Mouse (Mus musculus) kidney, embryonic 16.5 days (tissue): Measurements from ENCODE around the gene Tctex1d4. TPM values are rescaled to one million over a fixed set of nuclear protein-coding genes. Genes with fewer than 3 reads are reported as not detected.
A peak's percentile ranks its signal among the peaks of the same experiment; 100 is the strongest.

Experiments used
- ATAC-seq: fragments of 200-750 bp; cut with Nextera tagmentation; 2 replicates; pipeline ENCODE4 v1.8.0; 2017; ENCODE audit warnings: moderate TSS enrichment; ENCODE audit not compliant: low FRiP score, low TSS enrichment
- H3K27ac ChIP-seq: fragments of 300-500 bp; sonication (generic); 2 replicates; pipeline ENCODE4 v1.5.1; 2014; ENCODE audit warnings: low read length
- H3K27me3 ChIP-seq: fragments of 300-500 bp; sonication (generic); 2 replicates; pipeline ENCODE4 v1.6.1; 2014; ENCODE audit warnings: low read length, control low read depth, mixed read lengths; ENCODE audit not compliant: insufficient read depth
- H3K36me3 ChIP-seq: fragments of 300-500 bp; sonication (generic); 2 replicates; pipeline ENCODE4 v1.6.1; 2014; ENCODE audit warnings: low read length, control low read depth, mixed read lengths; ENCODE audit not compliant: insufficient read depth
- H3K4me1 ChIP-seq: fragments of 300-500 bp; sonication (generic); 2 replicates; pipeline ENCODE4 v1.6.1; 2014; ENCODE audit warnings: low read length, control low read depth, mixed read lengths; ENCODE audit not compliant: insufficient read depth
- H3K4me2 ChIP-seq: fragments of 300-500 bp; sonication (generic); replicated peaks from 2 replicates; pipeline ENCODE4 v1.6.1; 2014; ENCODE audit warnings: low read depth, low read length
- H3K4me3 ChIP-seq: fragments of 300-500 bp; sonication (generic); 2 replicates; pipeline ENCODE4 v1.5.1; 2014; ENCODE audit warnings: mild to moderate bottlenecking, low read length
- H3K9ac ChIP-seq: fragments of 300-500 bp; sonication (generic); replicated peaks from 2 replicates; pipeline ENCODE4 v1.6.1; 2014; ENCODE audit warnings: low read length
- H3K9me3 ChIP-seq: fragments of 300-500 bp; sonication (generic); 2 replicates; pipeline ENCODE4 v1.6.1; 2016; ENCODE audit warnings: low read length, control low read depth
- WGBS: fragments of 180-500 bp; shearing (Covaris S2); extraction: QIAGEN DNeasy Blood & Tissue Kit; methylation state at CpG from one replicate; pipeline ENCODE4 v1.1.7; 2014; 5-methylcytosine and 5-hydroxymethylcytosine counted together
- polyA plus RNA-seq: library from polyadenylated mRNA; unstranded; fragments of >200 nt; fragmentation: Nextera tagmentation; extraction: Ambion mirVana; gene quantifications from 2 replicates; pipeline ENCODE4 v1.2.1, GENCODE M21; 2015

Tctex1d4 gene
- not detected in 2 replicates for polyA plus RNA-seq

DNA sequence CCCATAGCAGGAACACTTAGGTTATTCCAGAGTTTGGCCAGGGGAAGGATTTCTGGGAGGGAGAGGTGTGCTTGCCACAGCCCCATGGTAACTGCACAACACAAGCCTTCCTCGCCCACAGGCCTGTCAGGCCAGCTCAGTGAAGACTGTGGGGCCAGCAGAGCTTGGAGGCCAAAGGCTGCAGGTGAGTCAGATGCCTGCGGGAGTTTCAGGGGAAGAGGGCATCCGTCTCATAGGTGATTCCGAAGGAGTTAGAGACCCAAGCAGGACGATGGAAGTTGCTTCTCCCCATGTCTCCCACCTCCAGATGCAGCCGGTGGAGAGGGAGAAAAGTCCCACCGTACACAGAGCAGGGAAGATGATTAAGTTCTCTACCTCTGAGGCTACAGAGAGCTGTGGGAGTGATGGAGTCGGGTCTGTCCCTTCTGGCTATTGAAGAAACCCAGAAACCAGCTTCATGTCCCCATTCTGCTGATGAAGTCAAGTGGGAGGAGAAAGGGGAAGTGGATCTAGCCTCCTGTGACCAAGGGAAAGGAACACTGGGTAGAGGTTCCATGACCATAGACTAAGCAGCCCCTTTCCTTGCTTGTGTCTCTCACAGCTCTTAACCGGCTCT lies at the start of gene Tctex1d4:
Tctex1d4 (plus strand) TSS at position 120 of the 616 bp plus-strand sequence.
- H3K4me2 ChIP-seq: peak within 1 kb of the TSS; percentile 8
- H3K9ac ChIP-seq: peak within 1 kb of the TSS; percentile 23
- peaks cover 25% of the 10 kb centered on the region for H3K4me1 ChIP-seq

DNA sequence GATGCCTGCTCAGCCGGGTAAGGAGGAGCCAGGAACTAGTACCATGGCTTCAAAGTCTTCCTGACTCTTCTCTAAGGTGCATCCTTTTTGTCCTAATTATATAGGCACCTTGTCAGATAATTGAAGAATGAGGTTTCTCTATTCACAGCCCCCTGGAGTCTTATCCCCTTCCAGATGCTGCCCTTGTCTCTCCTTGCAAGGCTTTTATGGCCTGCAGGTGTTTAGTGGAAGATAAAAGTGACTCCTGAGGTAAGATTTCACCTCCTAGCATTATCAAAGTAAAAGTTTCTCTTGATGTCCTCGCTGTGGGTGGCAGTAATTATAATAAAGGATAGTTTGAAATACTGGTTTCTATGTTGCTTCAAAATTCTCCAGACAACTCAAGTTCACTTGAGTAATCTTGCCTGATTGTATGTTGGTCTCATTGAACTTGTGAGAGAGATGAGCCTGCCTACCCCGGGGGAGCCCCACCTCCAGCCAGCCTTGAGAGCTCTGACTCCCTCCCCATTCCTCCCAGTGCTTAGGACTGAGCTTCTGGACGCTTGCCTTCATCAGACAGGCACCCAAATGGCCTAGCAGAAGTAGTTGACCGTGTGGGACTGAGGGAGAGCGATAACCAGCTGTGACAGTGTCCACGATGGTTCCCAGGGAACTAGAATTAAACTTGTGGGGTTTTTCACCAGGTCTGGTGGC lies 38.5 kb upstream of the Tctex1d4 start:
- ATAC-seq: no peak
- Histone ChIP-seq H3K9me3 (no peaks in the 10 kb centered on the region), H3K9ac (no peak overlapping the region), H3K4me1 (peaks cover 7% of the 10 kb centered on the region; the same call in 1 of the 2 replicates), H3K36me3 (peaks cover 5% of the 10 kb centered on the region; the same call in 1 of the 2 replicates), H3K27ac (no peak overlapping the region), H3K4me3 (no peak overlapping the region), H3K4me2 (no peak overlapping the region), H3K27me3 (no peaks in the 10 kb centered on the region)
- WGBS: 61% methylated on average over 7 of the region's 7 CpGs

More for the DNA sequence above, at the start of gene Tctex1d4:
- no peak within 1 kb of the TSS for H3K4me3 ChIP-seq
- H3K36me3 ChIP-seq: peaks cover 9% of the 10 kb centered on the region; the same call in 1 of the 2 replicates
- H3K27ac ChIP-seq: peak within 1 kb of the TSS; percentile 93
- H3K9me3 ChIP-seq: no peaks in the 10 kb centered on the region
- WGBS: 75% methylated on average over 9 of the region's 9 CpGs
- ATAC-seq: no peak
- H3K27me3 ChIP-seq: 0 out of 2 replicates have a peak, but pooled peaks cover under 1% of the 10 kb centered on the region

DNA sequence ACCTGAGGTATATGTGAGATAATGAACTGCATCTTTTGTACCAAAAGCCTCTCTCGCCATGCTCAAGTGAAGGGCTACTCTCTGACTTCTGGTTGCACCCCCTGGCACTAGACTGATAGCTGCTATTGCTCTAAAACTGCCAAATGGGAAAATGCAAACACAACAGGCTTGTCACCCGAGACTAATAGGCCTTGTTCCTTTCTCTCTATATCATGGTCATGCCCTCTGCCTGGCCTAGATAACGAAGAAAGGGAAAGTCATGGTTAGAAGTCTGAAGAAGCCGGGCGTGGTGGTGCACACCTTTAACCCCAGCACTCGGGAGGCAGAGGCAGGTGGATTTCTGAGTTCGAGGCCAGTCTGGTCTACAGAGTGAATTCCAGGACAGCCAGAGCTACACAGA lies 36.0 kb upstream of the Tctex1d4 start:
- 70% methylated on average over 7 of the region's 7 CpGs for WGBS
- no peaks in the 10 kb centered on the region for H3K27me3 ChIP-seq
- H3K4me3 ChIP-seq: no peak overlapping the region
- peaks cover 10% of the 10 kb centered on the region for H3K4me1 ChIP-seq
- no peak for ATAC-seq
- H3K9ac ChIP-seq: no peak overlapping the region
- no peaks in the 10 kb centered on the region for H3K9me3 ChIP-seq
- no peak overlapping the region for H3K4me2 ChIP-seq
- peaks cover 5% of the 10 kb centered on the region; the same call in 1 of the 2 replicates for H3K36me3 ChIP-seq
- no peak overlapping the region for H3K27ac ChIP-seq

DNA sequence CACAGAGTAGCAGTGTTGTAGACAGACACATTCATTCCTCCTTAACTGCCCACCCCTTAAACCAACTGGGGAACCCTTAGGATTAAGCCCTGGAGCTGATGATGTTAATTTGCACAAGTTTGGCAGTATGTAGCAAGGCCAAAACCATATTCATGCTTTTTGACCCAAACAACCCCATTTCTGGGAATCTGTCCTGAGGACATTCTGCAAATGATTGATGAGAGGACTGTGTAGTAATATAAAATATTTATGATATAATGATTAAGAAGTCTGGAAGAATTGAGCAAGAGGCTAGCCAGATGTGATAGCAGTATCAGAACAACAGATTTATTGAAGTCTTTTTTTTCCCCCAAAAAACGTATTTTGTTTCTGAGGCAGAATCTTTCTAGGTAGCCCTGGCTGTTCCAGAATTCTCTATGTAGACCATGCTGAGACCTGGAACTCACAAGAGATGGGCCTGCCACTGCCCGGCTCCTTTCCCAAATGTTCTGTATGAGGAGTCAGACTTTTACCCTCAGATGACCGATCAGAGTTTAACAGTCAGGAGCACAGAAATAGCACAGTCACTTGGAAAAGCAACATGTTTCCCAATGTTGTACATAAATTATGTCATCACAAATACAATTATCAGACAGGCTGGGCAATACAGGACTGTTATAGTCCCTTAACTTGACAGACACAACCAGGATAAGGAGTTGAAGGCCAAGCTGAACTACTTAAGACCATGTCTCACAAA lies 31.8 kb upstream of the Tctex1d4 start:
- H3K4me2 ChIP-seq: no peak overlapping the region
- H3K36me3 ChIP-seq: no peaks in the 10 kb centered on the region
- WGBS: 57% methylated on average over 3 of the region's 3 CpGs
- H3K9me3 ChIP-seq: no peaks in the 10 kb centered on the region
- H3K9ac ChIP-seq: no peak overlapping the region
- ATAC-seq: no peak
- H3K27me3 ChIP-seq: no peaks in the 10 kb centered on the region
- peak overlapping the region; percentile 35; the same call in 1 of the 2 replicates for H3K27ac ChIP-seq
- no peak overlapping the region for H3K4me3 ChIP-seq
- peaks cover 39% of the 10 kb centered on the region for H3K4me1 ChIP-seq

DNA sequence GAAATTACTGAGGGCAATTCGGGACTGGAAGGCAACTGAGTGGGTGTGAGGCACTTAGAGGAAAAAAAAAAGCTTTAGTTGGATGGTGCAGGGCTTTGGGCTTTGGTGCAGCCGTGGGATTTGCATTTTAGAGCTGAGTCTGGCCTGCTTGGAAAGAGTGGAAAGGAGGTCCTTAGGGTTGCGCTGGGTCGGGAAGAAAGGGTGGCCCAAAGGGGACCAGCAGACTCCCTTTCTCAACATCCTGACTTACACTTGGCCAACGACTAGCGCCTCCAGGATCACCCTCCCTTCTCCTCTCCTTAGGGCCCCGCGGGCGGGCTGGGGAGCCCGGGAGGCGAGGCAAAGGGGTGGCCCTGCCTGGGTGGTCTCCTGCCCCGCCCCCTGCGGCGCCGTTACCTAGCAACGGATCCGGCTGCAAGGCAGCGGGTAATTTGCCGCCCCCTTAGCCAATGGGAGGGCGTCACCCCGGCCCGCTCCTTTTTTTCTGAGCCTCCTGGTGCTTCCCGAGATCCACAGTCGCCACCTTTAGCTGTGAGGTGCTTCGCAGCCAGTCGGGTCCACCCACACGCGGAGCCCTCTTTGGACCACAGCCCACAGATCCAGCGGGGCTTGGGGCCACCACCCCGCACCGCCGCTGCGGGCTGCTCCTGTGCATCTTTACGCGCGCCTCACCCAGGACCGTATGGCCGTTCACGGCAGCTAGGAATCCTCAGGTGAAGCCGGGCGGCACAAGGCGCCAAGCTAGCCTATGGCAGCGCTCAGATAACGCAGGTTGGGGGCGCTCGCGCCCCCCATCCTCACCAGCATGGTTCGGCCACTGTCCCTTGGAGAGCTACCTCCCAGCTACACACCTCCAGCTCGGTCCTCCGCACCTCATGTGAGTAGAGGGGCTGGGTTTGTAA lies 30.8 kb upstream of the Tctex1d4 start, which contains the start of gene Ptch2:
Ptch2 (plus strand) TSS at position 525 of the 902 bp plus-strand sequence.
- no peaks in the 10 kb centered on the region for H3K27me3 ChIP-seq
- H3K4me3 ChIP-seq: peak within 1 kb of the TSS; percentile 64
- peaks cover 32% of the 10 kb centered on the region for H3K4me1 ChIP-seq
- no peaks in the 10 kb centered on the region for H3K36me3 ChIP-seq
- peak within 1 kb of the TSS; percentile 67 for H3K9ac ChIP-seq
- H3K4me2 ChIP-seq: peak within 1 kb of the TSS; percentile 88
- 1% methylated on average over 45 of the region's 50 CpGs for WGBS
- no peaks in the 10 kb centered on the region for H3K9me3 ChIP-seq
- peak; percentile 90 for ATAC-seq
- H3K27ac ChIP-seq: peak within 1 kb of the TSS; percentile 72

DNA sequence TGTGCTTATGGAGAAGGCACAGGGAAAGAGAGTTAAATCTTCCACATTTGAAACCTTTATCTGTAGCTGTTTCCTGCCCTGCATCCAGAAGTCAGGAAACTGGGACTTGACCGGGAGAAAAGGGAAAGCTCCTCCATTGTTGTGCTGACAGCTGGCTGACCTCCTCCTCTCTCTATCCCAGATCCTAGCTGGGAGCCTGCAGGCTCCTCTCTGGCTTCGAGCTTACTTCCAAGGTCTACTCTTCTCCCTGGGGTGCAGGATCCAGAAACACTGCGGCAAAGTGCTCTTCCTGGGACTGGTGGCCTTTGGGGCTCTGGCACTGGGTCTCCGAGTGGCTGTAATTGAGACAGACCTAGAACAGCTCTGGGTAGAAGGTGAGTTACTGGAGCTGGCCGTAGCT lies 29.9 kb upstream of the Tctex1d4 start:
- no peaks in the 10 kb centered on the region for H3K9me3 ChIP-seq
- 4% methylated on average over 5 of the region's 5 CpGs for WGBS
- peaks cover 32% of the 10 kb centered on the region for H3K4me1 ChIP-seq
- no peaks in the 10 kb centered on the region for H3K36me3 ChIP-seq
- peak overlapping the region; percentile 67 for H3K9ac ChIP-seq
- ATAC-seq: no peak
- no peaks in the 10 kb centered on the region for H3K27me3 ChIP-seq
- H3K4me2 ChIP-seq: peak overlapping the region; percentile 88
- peak overlapping the region; percentile 64 for H3K4me3 ChIP-seq
- H3K27ac ChIP-seq: peak overlapping the region; percentile 68

DNA sequence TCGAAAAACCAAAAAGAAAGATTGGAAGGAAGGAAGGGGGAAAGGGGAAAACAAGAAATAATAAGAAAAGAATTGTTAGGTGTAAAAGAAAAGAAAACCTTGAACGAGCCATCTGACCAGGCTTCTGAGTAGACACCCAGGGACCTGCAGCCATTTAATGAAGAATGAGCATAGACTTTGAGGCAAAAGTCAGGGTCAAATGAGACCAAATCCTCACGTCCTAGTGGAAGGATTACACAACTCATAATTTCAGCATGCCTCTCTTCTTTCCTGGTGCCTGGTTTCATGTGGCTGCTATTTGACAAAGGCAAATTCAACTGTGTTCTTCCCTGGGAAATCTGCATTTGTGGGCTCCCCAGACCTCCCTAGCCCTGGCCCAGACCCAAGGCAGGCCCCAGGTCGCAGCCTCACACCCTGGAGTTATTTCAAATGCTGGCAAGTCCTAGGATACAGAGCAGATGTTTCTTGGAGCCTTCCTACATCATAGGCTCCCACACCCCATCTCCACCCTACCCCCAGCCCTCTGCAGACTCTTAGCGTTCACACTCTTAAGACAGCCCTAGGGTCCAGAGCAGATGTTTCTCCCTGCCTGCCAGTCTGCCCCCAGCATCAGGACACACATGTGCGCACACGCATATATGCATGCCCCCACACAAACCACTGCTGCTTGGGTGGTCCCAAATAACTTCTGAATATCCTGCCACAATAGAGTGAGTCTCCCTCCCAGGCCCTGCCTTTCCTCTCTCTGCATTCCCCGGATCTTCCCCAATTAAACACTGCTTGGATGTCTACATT lies 28.4 kb upstream of the Tctex1d4 start:
- Histone ChIP-seq H3K9ac (0 out of 2 replicates have a peak overlapping the region, but pooled peaks have one; percentile 2), H3K4me1 (peaks cover 32% of the 10 kb centered on the region), H3K36me3 (no peaks in the 10 kb centered on the region), H3K27ac (peak overlapping the region; percentile 57), H3K27me3 (no peaks in the 10 kb centered on the region), H3K4me3 (peak overlapping the region; percentile 9; the same call in 1 of the 2 replicates), H3K4me2 (peak overlapping the region; percentile 88), H3K9me3 (no peaks in the 10 kb centered on the region)
- WGBS: 48% methylated on average over 8 of the region's 8 CpGs
- peak; percentile 24; the same call in 1 of the 2 replicates for ATAC-seq

DNA sequence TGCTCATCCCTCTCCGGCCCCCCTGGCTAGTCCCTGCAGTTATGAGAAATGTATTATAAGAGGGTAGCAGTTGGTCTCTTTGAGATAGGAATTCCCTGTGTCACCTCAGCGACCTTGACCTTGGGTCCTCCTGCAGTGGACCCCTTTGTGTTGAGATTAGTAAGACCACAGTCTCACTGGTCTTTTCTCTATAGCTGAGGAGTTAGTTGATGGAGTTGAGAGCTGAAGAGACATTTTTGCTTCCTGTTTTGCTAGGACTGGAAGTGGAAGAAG lies 27.9 kb upstream of the Tctex1d4 start:
- Histone ChIP-seq H3K9me3 (no peaks in the 10 kb centered on the region), H3K4me3 (no peak overlapping the region), H3K9ac (no peak overlapping the region), H3K27me3 (no peaks in the 10 kb centered on the region), H3K4me1 (peaks cover 32% of the 10 kb centered on the region), H3K4me2 (peak overlapping the region; percentile 88; the same call in 1 of the 2 replicates), H3K36me3 (no peaks in the 10 kb centered on the region), H3K27ac (peak overlapping the region; percentile 57)
- ATAC-seq: no peak
- 78% methylated on average over 2 of the region's 2 CpGs for WGBS
